Mouse (Mus musculus): Measurements from ENCODE around the gene Utp14a. TPM values are rescaled to one million over a fixed set of nuclear protein-coding genes. Genes with fewer than 3 reads are reported as not detected.

The Utp14a gene
- polyA plus RNA-seq, 1 experiment from 2014 or later, result 17.0 TPM

GRCm38 (mm10) chrX:48314530-48315079 is 57.9 kb downstream of the Utp14a start:
- peak; percentile 70 for ATAC-seq (ENCODE audit: insufficient number of reproducible peaks, low FRiP score, low TSS enrichment, low read depth)
- 0 out of 2 replicates have a peak overlapping the region, but pooled peaks have one; percentile 14 for H3K9ac ChIP-seq
- H3K4me3 ChIP-seq, result peak overlapping the region; percentile 45
- WGBS, result 14% methylated on average over 29 of the region's 33 CpGs
- H3K9me3 ChIP-seq, result no peaks in the 10 kb centered on the region
- peaks cover 11% of the 10 kb centered on the region; the same call in 1 of the 2 replicates for H3K27me3 ChIP-seq
- peaks cover 9% of the 10 kb centered on the region; the same call in 1 of the 2 replicates for H3K4me1 ChIP-seq
- H3K36me3 ChIP-seq, result no peaks in the 10 kb centered on the region
- H3K27ac ChIP-seq, result no peak overlapping the region; the same call in 1 of the 2 replicates
- H3K4me2 ChIP-seq, result peak overlapping the region; percentile 54

GRCm38 (mm10) chrX:48317444-48317843 is 60.8 kb downstream of the Utp14a start:
- no peak overlapping the region for H3K4me2 ChIP-seq
- H3K4me3 ChIP-seq, result no peak overlapping the region
- peaks cover 11% of the 10 kb centered on the region; the same call in 1 of the 2 replicates for H3K27me3 ChIP-seq
- no peak overlapping the region for H3K27ac ChIP-seq
- no peak for ATAC-seq (ENCODE audit: insufficient number of reproducible peaks, low FRiP score, low TSS enrichment, low read depth)
- 0 out of 2 replicates have a peak, but pooled peaks cover 3% of the 10 kb centered on the region for H3K4me1 ChIP-seq
- no peaks in the 10 kb centered on the region for H3K9me3 ChIP-seq
- no peak overlapping the region for H3K9ac ChIP-seq
- WGBS, result 56% methylated on average over 3 of the region's 3 CpGs
- no peaks in the 10 kb centered on the region for H3K36me3 ChIP-seq

GRCm38 (mm10) chrX:48318194-48318593 is 61.5 kb downstream of the Utp14a start:
- no peaks in the 10 kb centered on the region for H3K36me3 ChIP-seq
- ATAC-seq (ENCODE audit: insufficient number of reproducible peaks, low FRiP score, low TSS enrichment, low read depth), result no peak
- 17% methylated on average over 9 of the region's 9 CpGs for WGBS
- H3K9me3 ChIP-seq, result no peaks in the 10 kb centered on the region
- no peak overlapping the region for H3K4me2 ChIP-seq
- peaks cover 11% of the 10 kb centered on the region; the same call in 1 of the 2 replicates for H3K27me3 ChIP-seq
- H3K4me3 ChIP-seq, result no peak overlapping the region
- no peak overlapping the region for H3K9ac ChIP-seq
- H3K4me1 ChIP-seq, result 0 out of 2 replicates have a peak, but pooled peaks cover 3% of the 10 kb centered on the region
- no peak overlapping the region for H3K27ac ChIP-seq

Other genes with a start within 250 kb of the Utp14a start
- gene Apln, start 222.0 kb upstream of the Utp14a start, polyA plus RNA-seq (2015; fragmentation: Nextera tagmentation; extraction: Ambion mirVana), result 11.6 and 12.1 TPM in 2 replicates
- gene Xpnpep2, start 148.1 kb upstream of the Utp14a start, polyA plus RNA-seq (2015; fragmentation: Nextera tagmentation; extraction: Ambion mirVana), result 5.7 and 5.8 TPM in 2 replicates
- gene Sash3, start 110.4 kb upstream of the Utp14a start, polyA plus RNA-seq (2015; fragmentation: Nextera tagmentation; extraction: Ambion mirVana), result 4.0 and 4.1 TPM in 2 replicates
- gene Zdhhc9, start 48.0 kb upstream of the Utp14a start, polyA plus RNA-seq (2015; fragmentation: Nextera tagmentation; extraction: Ambion mirVana), result 6.3 and 7.0 TPM in 2 replicates
- gene Bcorl1, start 84.5 kb downstream of the Utp14a start, polyA plus RNA-seq (2015; fragmentation: Nextera tagmentation; extraction: Ambion mirVana), result 5.3 and 5.9 TPM in 2 replicates
- gene Elf4, start 206.3 kb downstream of the Utp14a start, polyA plus RNA-seq (2015; fragmentation: Nextera tagmentation; extraction: Ambion mirVana), result 8.1 and 8.7 TPM in 2 replicates